Mouse (Mus musculus) C3H10T1/2 (cell line): ENCODE results near the gene Krtap19-2. TPM values are rescaled to one million over a fixed set of nuclear protein-coding genes. Genes with fewer than 3 reads are reported as not detected.

Experiments
- polyA plus RNA-seq, 2 experiments: library from polyadenylated mRNA; unstranded; fragments of >200 nt; fragmentation: generic; extraction: Trizol; gene quantifications; one replicate each; pipeline ENCODE4 v1.2.1; 2012; ENCODE audit warnings: missing spikeins in 2 of 2

The Krtap19-2 gene
- polyA plus RNA-seq: not detected

DNA sequence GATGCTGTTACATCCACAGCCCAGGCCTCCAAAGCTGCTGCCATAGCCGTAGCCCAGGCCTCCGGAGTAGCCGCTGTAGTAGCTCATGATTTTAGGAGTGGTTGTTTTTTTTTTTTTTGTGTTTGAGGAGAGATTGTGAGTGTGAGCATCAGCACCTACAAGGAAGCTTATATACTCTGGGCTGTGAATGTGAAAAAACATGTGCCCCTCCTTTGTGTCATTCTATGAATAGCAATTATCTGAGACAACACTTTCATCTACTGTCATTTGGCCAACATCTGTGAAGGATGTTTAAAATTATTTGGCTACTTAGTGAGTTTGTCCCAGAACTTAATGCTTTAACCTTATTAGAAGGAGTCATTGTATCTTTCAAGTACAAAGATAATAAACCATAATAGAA is at the start of gene Krtap19-2:
Gene Krtap19-2, minus strand, starts transcription at position 101 of the 400 bp plus-strand sequence.

GRCm38 (mm10) chr16:88896357-88896756 is 22.3 kb upstream of the Krtap19-2 start, which contains the start of gene Krtap19-5:
Gene Krtap19-5 (minus strand): TSS chr16:88896457.

DNA sequence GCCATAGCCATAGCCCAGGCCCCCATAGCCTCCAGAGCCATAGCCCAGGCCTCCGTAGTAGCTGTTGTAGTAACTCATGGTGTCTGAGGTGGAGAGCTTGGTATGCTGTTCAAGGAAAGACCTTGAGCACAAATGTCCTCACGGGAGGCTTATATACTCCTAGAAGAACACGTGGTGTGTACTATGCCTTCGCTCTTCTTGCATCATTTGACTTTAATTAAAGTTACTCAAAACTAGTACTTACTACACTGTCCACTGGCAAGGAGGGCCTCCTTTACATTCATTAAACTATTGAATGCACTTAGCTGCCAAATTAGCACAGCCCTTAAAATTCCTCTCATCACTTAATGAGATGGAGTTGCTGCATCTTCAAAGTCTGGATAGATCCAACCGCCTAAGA is 10.9 kb upstream of the Krtap19-2 start, which contains the start of gene Krtap19-4:
Gene Krtap19-4, minus strand, starts transcription at position 101 of the 400 bp plus-strand sequence.

DNA sequence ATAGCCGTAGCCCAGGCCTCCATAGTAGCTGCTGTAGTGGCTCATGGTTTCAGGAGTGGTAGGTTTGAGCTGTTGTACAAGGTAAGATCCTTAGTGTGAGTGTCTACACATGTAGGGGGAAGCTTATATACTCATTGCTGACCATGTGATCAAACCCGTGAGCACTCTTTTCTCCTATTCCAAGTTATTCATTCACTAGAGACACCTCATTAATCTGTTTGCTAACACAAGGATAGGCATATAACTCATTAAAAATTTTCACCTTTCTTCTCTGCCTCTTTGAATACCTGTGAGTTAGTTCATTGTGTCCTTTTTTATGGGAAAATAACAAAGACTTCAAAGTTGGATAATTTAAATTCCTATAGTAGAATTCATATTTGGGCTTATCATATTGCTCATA is 3.9 kb upstream of the Krtap19-2 start, which contains the start of gene Krtap19-3:
Gene Krtap19-3, minus strand, starts transcription at position 101 of the 400 bp plus-strand sequence.

GRCm38 (mm10) chr16:88869311-88869710 is 4.8 kb downstream of the Krtap19-2 start, which contains the start of gene Krtap19-1:
Gene Krtap19-1 (minus strand): TSS chr16:88869411.

DNA sequence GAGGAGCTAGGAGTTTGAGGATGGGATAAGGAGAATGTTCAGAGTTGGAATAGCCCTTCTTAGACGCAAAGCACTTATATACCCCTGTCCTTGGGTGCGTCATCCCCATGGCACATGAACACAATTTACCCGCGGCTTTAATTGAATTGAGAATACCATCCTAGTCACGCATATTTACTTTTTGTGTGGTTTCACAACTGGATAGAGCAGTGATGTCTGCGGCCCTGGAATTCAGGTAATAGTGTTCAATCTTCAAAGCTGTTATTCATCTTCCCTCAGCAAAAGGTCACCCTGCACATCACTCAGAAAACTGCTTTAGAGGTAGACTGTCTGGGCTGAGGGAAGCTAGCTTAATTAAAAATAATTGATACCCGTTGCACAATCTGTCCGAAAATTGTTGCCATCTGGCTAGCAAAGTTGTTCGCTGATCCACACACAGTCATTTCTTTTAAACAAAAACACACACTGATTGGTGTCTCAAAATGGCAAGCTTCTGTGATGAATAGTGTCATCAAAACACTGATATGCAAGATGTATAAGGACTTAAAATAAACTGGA is 47.9 kb downstream of the Krtap19-2 start, which contains the start of gene Krtap14:
Gene Krtap14, minus strand, starts transcription at position 51 of the 558 bp plus-strand sequence.

Other genes starting within 250 kb of the Krtap19-2 start
- gene 2310079G19Rik, start 246.6 kb downstream of the Krtap19-2 start, polyA plus RNA-seq: not detected
- not detected for gene Krtap26-1, start 226.5 kb downstream of the Krtap19-2 start, polyA plus RNA-seq
- gene Krtap27-1, start 202.6 kb downstream of the Krtap19-2 start, polyA plus RNA-seq: not detected
- gene 2310061N02Rik, start 166.3 kb downstream of the Krtap19-2 start, polyA plus RNA-seq: not detected
- not detected for gene Krtap13-1, start 145.4 kb downstream of the Krtap19-2 start, polyA plus RNA-seq
- not detected for gene Krtap13, start 122.6 kb downstream of the Krtap19-2 start, polyA plus RNA-seq
- gene 2310034C09Rik, start 115.4 kb downstream of the Krtap19-2 start, polyA plus RNA-seq: not detected
- gene 2310057N15Rik, start 100.1 kb downstream of the Krtap19-2 start, polyA plus RNA-seq: not detected
- not detected for gene Gm5965, start 96.4 kb downstream of the Krtap19-2 start, polyA plus RNA-seq
- not detected for gene Gm20741, start 62.0 kb downstream of the Krtap19-2 start, polyA plus RNA-seq
- not detected for gene Krtap15, start 54.1 kb downstream of the Krtap19-2 start, polyA plus RNA-seq
- gene Krtap14, start 48.1 kb downstream of the Krtap19-2 start, polyA plus RNA-seq: not detected
- gene Krtap19-1, start 4.9 kb downstream of the Krtap19-2 start, polyA plus RNA-seq: not detected
- gene Krtap19-3, start 3.8 kb upstream of the Krtap19-2 start, polyA plus RNA-seq: not detected
- gene Krtap19-4, start 10.8 kb upstream of the Krtap19-2 start, polyA plus RNA-seq: not detected
- not detected for gene Krtap19-5, start 22.2 kb upstream of the Krtap19-2 start, polyA plus RNA-seq
- not detected for gene Krtap19-9b, start 58.0 kb upstream of the Krtap19-2 start, polyA plus RNA-seq
- gene Krtap16-3, start 88.6 kb upstream of the Krtap19-2 start, polyA plus RNA-seq: not detected
- gene Krtap22-2, start 136.5 kb upstream of the Krtap19-2 start, polyA plus RNA-seq: not detected
- gene Gm10229, start 141.0 kb upstream of the Krtap19-2 start, polyA plus RNA-seq: not detected
- gene Krtap6-1, start 157.4 kb upstream of the Krtap19-2 start, polyA plus RNA-seq: not detected
- gene Gm10228, start 167.2 kb upstream of the Krtap19-2 start, polyA plus RNA-seq: not detected
- gene Krtap6-5, start 173.6 kb upstream of the Krtap19-2 start, polyA plus RNA-seq: not detected
- not detected for gene 1110025L11Rik, start 189.7 kb upstream of the Krtap19-2 start, polyA plus RNA-seq
- not detected for gene Krtap6-3, start 209.7 kb upstream of the Krtap19-2 start, polyA plus RNA-seq